Mouse (Mus musculus) heart, adult 2 months (tissue): ENCODE measurements at regions not wholly inside any gene's neighbourhood (a gene's known extent, or its start where the extent isn't known, plus 50 kb on each side); places are given as distances from the start of the nearest gene placed in this dataset.

ENCODE experiments used
- DNase-seq, 2 experiments: peaks; one replicate each; pipeline ENCODE4 v3.0.0; 2021
- H3K27ac ChIP-seq: fragments of 200-600 bp; 2 replicates; pipeline ENCODE4 v1.8.1; 2022
- H3K27me3 ChIP-seq: fragments of 200-500 bp; 2 replicates; pipeline ENCODE4 v1.6.1; 2012; ENCODE audit warnings: mild to moderate bottlenecking, low read length, inconsistent platforms, mixed read lengths; ENCODE audit not compliant: control insufficient read depth, insufficient read depth
- H3K36me3 ChIP-seq: fragments of 200-500 bp; 2 replicates; pipeline ENCODE4 v1.6.1; 2012; ENCODE audit warnings: low read length, inconsistent platforms; ENCODE audit not compliant: control insufficient read depth, insufficient read depth
- H3K4me1 ChIP-seq: fragments of 200-500 bp; 2 replicates; pipeline ENCODE4 v1.6.1; 2011; ENCODE audit warnings: low read length; ENCODE audit not compliant: control insufficient read depth, insufficient read depth
- H3K4me3 ChIP-seq: fragments of 200-600 bp; 2 replicates; pipeline ENCODE4 v1.8.1; 2022
- H3K79me2 ChIP-seq: fragments of 200-500 bp; replicated peaks from 2 replicates; pipeline ENCODE4 v1.6.1; 2012; ENCODE audit warnings: mild to moderate bottlenecking, inconsistent platforms, low read length, moderate library complexity, mixed read lengths; ENCODE audit not compliant: control insufficient read depth, insufficient read depth
- H3K9ac ChIP-seq: fragments of 200-500 bp; 2 replicates; pipeline ENCODE4 v1.6.1; 2012; ENCODE audit warnings: low read depth, mild to moderate bottlenecking, control low read depth, inconsistent platforms, low read length, mixed read lengths
- CTCF ChIP-seq: fragments of 200-600 bp; IDR thresholded peaks from 2 replicates; pipeline ENCODE4 v1.8.1; 2022; ENCODE audit warnings: antibody characterized with exemption, mild to moderate bottlenecking, moderate library complexity
- EP300 ChIP-seq: fragments of 200-500 bp; IDR thresholded peaks from 2 replicates; pipeline ENCODE4 v1.6.1; 2011; ENCODE audit warnings: low read depth, low read length, control low read depth; ENCODE audit not compliant: insufficient read depth
- POLR2A ChIP-seq: fragments of 200-500 bp; IDR thresholded peaks from 2 replicates; pipeline ENCODE4 v1.6.1; 2011; ENCODE audit warnings: mild to moderate bottlenecking, low read depth, low read length, control low read depth; ENCODE audit not compliant: insufficient read depth
- WGBS: fragments of 180-500 bp; shearing (Covaris S2); methylation state at CpG from one replicate; pipeline ENCODE4 v1.1.7; 2018; 5-methylcytosine and 5-hydroxymethylcytosine counted together
- intact Hi-C: fragments of 180-260 bp; cut with DNase I; formaldehyde crosslinking; loops from one replicate; pipeline ENCODE4 v1.15.1; 2025

GRCm38 (mm10) chr13:16702138-16702537 is 690.5 kb downstream of the Inhba start:
- no peaks in the 10 kb centered on the region for H3K4me1 ChIP-seq
- H3K27me3 ChIP-seq: no peaks in the 10 kb centered on the region
- intact Hi-C loops: no loop called here
- no peak overlapping the region for H3K4me3 ChIP-seq
- H3K9ac ChIP-seq: no peak overlapping the region
- no peak for DNase-seq
- TF ChIP-seq EP300 (no peak), POLR2A (no peak)
- H3K27ac ChIP-seq: no peak overlapping the region
- no peaks in the 10 kb centered on the region for H3K36me3 ChIP-seq
- no peaks in the 10 kb centered on the region for H3K79me2 ChIP-seq
- WGBS: 77% methylated on average over 1 of the region's 1 CpGs

DNA sequence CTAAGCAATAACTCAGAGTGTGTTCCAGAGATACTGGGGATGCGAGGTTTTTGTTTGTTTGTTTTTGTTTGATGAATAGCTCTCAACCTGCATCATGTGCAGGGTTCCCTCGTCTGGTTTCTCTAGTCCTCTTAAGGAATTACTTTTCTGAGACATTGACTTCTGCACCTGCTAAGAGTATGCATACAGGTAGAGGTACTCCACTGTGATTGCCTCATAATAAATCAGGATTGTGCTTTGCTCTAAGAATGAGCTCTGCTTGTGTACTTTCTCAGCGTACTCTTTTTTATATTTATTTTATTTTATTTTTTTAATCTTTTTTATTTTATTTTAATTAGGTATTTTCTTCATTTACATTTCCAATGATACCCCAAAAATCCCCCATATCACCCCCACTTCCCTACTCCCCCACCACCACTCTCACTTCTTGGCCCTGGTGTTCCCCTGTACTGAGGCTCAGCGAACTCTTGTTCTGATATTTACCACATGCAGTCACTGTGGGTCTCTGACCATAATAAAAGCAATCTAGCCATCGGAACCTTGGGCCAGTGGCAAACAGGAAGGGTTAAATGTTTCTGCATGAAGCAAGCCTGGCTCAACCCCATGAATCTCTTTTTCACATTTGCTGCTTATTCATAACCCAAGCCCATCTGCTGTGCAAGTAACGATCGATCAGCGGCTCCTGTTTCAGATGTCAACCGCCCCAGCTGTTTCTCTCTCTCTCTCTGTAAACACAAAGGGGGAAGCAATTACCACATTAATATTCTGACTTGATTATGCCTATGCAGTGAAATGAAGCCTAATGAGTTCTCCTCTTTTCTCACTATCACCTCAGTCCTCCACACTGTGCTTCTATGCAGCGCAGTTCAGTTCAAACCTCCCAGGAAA is 693.8 kb downstream of the Inhba start:
- H3K9ac ChIP-seq: no peak overlapping the region

GRCm38 (mm10) chr13:16706105-16706442 is 694.4 kb downstream of the Inhba start:
- H3K4me1 ChIP-seq: no peaks in the 10 kb centered on the region
- H3K27ac ChIP-seq: no peak overlapping the region
- H3K9ac ChIP-seq: no peak overlapping the region
- no peak overlapping the region for H3K4me3 ChIP-seq
- 61% methylated on average over 1 of the region's 1 CpGs for WGBS
- no peaks in the 10 kb centered on the region for H3K27me3 ChIP-seq
- TF ChIP-seq POLR2A: no peak
- no peak for TF ChIP-seq EP300
- TF ChIP-seq CTCF: no peak
- intact Hi-C loops: no loop called here
- no peaks in the 10 kb centered on the region for H3K36me3 ChIP-seq
- H3K79me2 ChIP-seq: no peaks in the 10 kb centered on the region
- no peak for DNase-seq

More for the DNA sequence above, 693.8 kb downstream of the Inhba start:
- WGBS: 82% methylated on average over 10 of the region's 10 CpGs
- no peak overlapping the region for H3K4me3 ChIP-seq
- no peak for DNase-seq
- TF ChIP-seq POLR2A (no peak), EP300 (no peak), CTCF (no peak)
- H3K27me3 ChIP-seq: no peaks in the 10 kb centered on the region
- H3K79me2 ChIP-seq: no peaks in the 10 kb centered on the region
- no peaks in the 10 kb centered on the region for H3K36me3 ChIP-seq
- no peak overlapping the region for H3K27ac ChIP-seq
- intact Hi-C loops: no loop called here
- H3K4me1 ChIP-seq: no peaks in the 10 kb centered on the region

GRCm38 (mm10) chr13:16715296-16715960 is 703.8 kb downstream of the Inhba start:
- no peak for TF ChIP-seq POLR2A
- 0 out of 2 replicates have a peak, but pooled peaks have one; percentile 46 for TF ChIP-seq EP300
- peak; percentile 33 to 56 for DNase-seq
- no peak overlapping the region for H3K4me3 ChIP-seq
- H3K27me3 ChIP-seq: no peaks in the 10 kb centered on the region
- 15% methylated on average over 5 of the region's 5 CpGs for WGBS
- no peaks in the 10 kb centered on the region; the same call in 1 of the 2 replicates for H3K36me3 ChIP-seq
- H3K79me2 ChIP-seq: no peaks in the 10 kb centered on the region
- H3K9ac ChIP-seq: no peak overlapping the region
- intact Hi-C loops: no loop called here
- peaks cover 3% of the 10 kb centered on the region; the same call in 1 of the 2 replicates for H3K4me1 ChIP-seq
- peak overlapping the region; percentile 72 for H3K27ac ChIP-seq

DNA sequence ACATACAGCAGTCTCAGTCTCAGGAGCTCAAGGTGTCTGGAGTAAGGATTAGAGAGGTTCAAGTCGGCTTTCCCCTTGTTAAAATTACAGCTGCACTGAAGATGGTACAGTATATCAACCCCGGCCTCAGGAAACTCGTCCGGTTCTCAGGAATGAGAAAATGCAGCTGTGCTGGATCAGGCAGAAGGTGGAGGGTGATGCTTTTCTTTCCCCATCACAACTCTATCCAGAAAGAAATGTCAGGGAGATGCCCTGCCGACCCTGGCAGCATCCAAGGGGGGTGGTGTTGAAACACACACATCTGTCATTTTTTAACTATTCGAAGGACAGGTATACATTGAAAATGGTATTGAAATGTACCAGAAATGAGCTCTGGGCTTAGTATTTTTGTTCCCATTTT is 704.7 kb downstream of the Inhba start:
- intact Hi-C loops: no loop called here
- 35% methylated on average over 6 of the region's 6 CpGs for WGBS
- no peaks in the 10 kb centered on the region; the same call in 1 of the 2 replicates for H3K36me3 ChIP-seq
- H3K27ac ChIP-seq: peak overlapping the region; percentile 40
- H3K4me1 ChIP-seq: peaks cover 3% of the 10 kb centered on the region; the same call in 1 of the 2 replicates
- no peaks in the 10 kb centered on the region for H3K79me2 ChIP-seq
- DNase-seq: peak; percentile 10 to 27
- no peak overlapping the region for H3K9ac ChIP-seq
- no peaks in the 10 kb centered on the region for H3K27me3 ChIP-seq
- TF ChIP-seq POLR2A (no peak), EP300 (no peak), CTCF (no peak)
- no peak overlapping the region for H3K4me3 ChIP-seq
